Mouse (Mus musculus): Measurements from ENCODE around the gene Osbpl6. TPM values are rescaled to one million over a fixed set of nuclear protein-coding genes. Genes with fewer than 3 reads are reported as not detected.

Osbpl6 gene
- polyA plus RNA-seq, 1 experiment from 2014 or later = 6.8 TPM

DNA sequence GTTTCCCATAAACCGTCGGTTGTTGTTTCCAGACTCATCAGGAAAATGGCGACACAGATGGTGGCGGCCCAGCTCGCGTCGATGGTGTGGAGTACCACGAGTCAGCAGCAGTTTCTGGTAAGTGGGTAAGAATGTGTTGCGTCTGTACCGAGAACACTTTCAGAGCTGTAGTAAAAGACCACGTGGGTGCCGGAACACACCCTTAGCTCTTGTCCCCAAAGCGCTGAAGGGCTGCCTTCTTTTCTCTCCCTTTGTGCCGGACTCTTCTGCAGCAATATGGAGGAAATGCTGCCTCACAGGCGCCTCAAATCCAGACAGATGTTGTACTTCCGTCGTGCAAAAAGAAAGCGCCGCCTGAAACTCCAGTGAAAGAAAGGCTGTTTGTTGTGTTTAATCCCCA is 27.7 kb upstream of the Osbpl6 start:
- Histone ChIP-seq H3K4me3 (no peak overlapping the region), H3K9me3 (replicated peaks) (no peaks in the 10 kb centered on the region), H3K9ac (no peak overlapping the region), H3K27ac (ENCODE audit: poor library complexity, severe bottlenecking) (no peak overlapping the region), H3K27me3 (replicated peaks) (no peaks in the 10 kb centered on the region), H3K4me2 (no peak overlapping the region), H3K4me1 (replicated peaks) (no peaks in the 10 kb centered on the region), H3K36me3 (peaks cover 76% of the 10 kb centered on the region)
- 94% methylated on average over 19 of the region's 19 CpGs for WGBS
- ATAC-seq (ENCODE audit: insufficient number of reproducible peaks, low FRiP score) = no peak

DNA sequence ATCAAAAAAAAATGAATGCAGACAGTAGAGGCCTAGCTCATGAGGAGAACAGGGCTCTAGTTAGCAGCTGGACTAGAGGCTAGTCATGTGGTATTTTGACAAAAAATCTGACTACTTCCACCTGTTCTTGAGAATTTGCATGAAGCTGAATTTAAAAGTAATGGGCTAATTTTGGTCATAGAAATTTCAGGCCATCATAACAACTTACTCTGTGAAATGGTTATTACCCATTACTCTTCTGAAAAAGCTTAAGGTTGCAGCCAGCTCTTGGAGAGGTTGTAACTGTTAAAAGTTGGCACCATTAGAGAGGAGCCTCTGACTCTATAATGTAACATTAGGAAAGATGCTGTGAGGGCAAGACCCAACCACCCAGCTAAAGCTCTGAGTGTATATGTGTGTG is 19.8 kb upstream of the Osbpl6 start:
- Histone ChIP-seq H3K27ac (ENCODE audit: poor library complexity, severe bottlenecking) (no peak overlapping the region), H3K36me3 (peaks cover 43% of the 10 kb centered on the region), H3K27me3 (replicated peaks) (no peaks in the 10 kb centered on the region), H3K4me3 (no peak overlapping the region), H3K4me1 (replicated peaks) (no peaks in the 10 kb centered on the region), H3K9me3 (replicated peaks) (no peaks in the 10 kb centered on the region), H3K9ac (no peak overlapping the region), H3K4me2 (no peak overlapping the region)
- ATAC-seq (ENCODE audit: insufficient number of reproducible peaks, low FRiP score) = no peak

- Histone ChIP-seq H3K4me2 (no peak overlapping the region), H3K36me3 (no peaks in the 10 kb centered on the region), H3K27me3 (replicated peaks) (peaks cover 14% of the 10 kb centered on the region), H3K27ac (ENCODE audit: poor library complexity, severe bottlenecking) (no peak overlapping the region), H3K4me1 (replicated peaks) (no peaks in the 10 kb centered on the region), H3K9ac (no peak overlapping the region), H3K4me3 (no peak overlapping the region), H3K9me3 (replicated peaks) (no peaks in the 10 kb centered on the region)
- no peak for ATAC-seq (ENCODE audit: insufficient number of reproducible peaks, low FRiP score)
Observed at GRCm38 (mm10) chr2:76400178-76400577, 6.1 kb upstream of the Osbpl6 start.

- ATAC-seq (ENCODE audit: insufficient number of reproducible peaks, low FRiP score) = no peak
- Histone ChIP-seq H3K4me2 (peak overlapping the region; percentile 93), H3K9ac (peak overlapping the region; percentile 76), H3K4me1 (replicated peaks) (peaks cover 4% of the 10 kb centered on the region; the same call in 1 of the 2 replicates), H3K36me3 (no peaks in the 10 kb centered on the region), H3K4me3 (peak overlapping the region; percentile 81), H3K27me3 (replicated peaks) (peaks cover 14% of the 10 kb centered on the region), H3K9me3 (replicated peaks) (no peaks in the 10 kb centered on the region), H3K27ac (ENCODE audit: poor library complexity, severe bottlenecking) (0 out of 2 replicates have a peak overlapping the region, but pooled peaks have one; percentile 2)
- 3% methylated on average over 15 of the region's 15 CpGs for WGBS
Observed at GRCm38 (mm10) chr2:76405596-76406150, 635 bp upstream of the Osbpl6 start.

GRCm38 (mm10) chr2:76406937-76407441 is 681 bp downstream of the Osbpl6 start:
- WGBS = under 1% methylated on average over 48 of the region's 49 CpGs
- Histone ChIP-seq H3K36me3 (no peaks in the 10 kb centered on the region), H3K9ac (peak overlapping the region; percentile 76), H3K4me2 (peak overlapping the region; percentile 93), H3K27ac (ENCODE audit: poor library complexity, severe bottlenecking) (no peak overlapping the region), H3K27me3 (replicated peaks) (peaks cover 13% of the 10 kb centered on the region), H3K4me3 (peak overlapping the region; percentile 81), H3K4me1 (replicated peaks) (peaks cover 4% of the 10 kb centered on the region; the same call in 1 of the 2 replicates), H3K9me3 (replicated peaks) (no peaks in the 10 kb centered on the region)
- ATAC-seq (ENCODE audit: insufficient number of reproducible peaks, low FRiP score) = peak; percentile 47

DNA sequence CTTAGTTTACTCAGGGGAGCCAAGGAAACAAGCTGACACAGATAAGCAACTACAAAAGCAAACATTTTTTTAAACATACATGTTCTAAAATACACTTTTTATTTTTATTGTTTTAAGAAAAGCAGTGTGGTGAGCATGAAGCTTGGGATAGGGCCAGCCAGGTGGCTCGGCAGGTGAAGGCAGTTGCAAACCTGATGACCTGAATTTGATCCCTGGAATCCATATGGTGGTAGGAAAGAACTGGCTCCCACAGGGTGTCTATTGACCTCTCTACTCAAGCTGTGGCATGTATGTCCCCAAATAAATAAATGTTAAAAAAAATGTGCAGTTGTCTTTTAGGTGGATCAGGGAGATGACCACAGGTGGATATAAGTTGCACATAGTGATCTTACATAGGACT is 3.2 kb downstream of the Osbpl6 start:
- peaks cover 8% of the 10 kb centered on the region; the same call in 1 of the 2 replicates for H3K4me1 ChIP-seq (replicated peaks)
- WGBS = 87% methylated on average over 1 of the region's 1 CpGs
- no peak overlapping the region for H3K4me2 ChIP-seq
- no peak overlapping the region for H3K4me3 ChIP-seq
- no peaks in the 10 kb centered on the region; the same call in 1 of the 2 replicates for H3K9me3 ChIP-seq (replicated peaks)
- no peak overlapping the region for H3K9ac ChIP-seq
- no peaks in the 10 kb centered on the region for H3K36me3 ChIP-seq
- H3K27me3 ChIP-seq (replicated peaks) = no peaks in the 10 kb centered on the region; the same call in 1 of the 2 replicates
- ATAC-seq (ENCODE audit: insufficient number of reproducible peaks, low FRiP score) = no peak
- no peak overlapping the region for H3K27ac ChIP-seq (ENCODE audit: poor library complexity, severe bottlenecking)

GRCm38 (mm10) chr2:76409986-76410385 is 3.7 kb downstream of the Osbpl6 start:
- no peak for ATAC-seq (ENCODE audit: insufficient number of reproducible peaks, low FRiP score)
- WGBS = 73% methylated on average over 2 of the region's 2 CpGs
- Histone ChIP-seq H3K9me3 (replicated peaks) (no peaks in the 10 kb centered on the region; the same call in 1 of the 2 replicates), H3K27me3 (replicated peaks) (no peaks in the 10 kb centered on the region), H3K27ac (ENCODE audit: poor library complexity, severe bottlenecking) (no peak overlapping the region), H3K4me3 (no peak overlapping the region), H3K9ac (no peak overlapping the region), H3K4me1 (replicated peaks) (peaks cover 8% of the 10 kb centered on the region; the same call in 1 of the 2 replicates), H3K36me3 (no peaks in the 10 kb centered on the region), H3K4me2 (no peak overlapping the region)

- 73% methylated on average over 2 of the region's 2 CpGs for WGBS
- no peaks in the 10 kb centered on the region for H3K36me3 ChIP-seq
- ATAC-seq (ENCODE audit: insufficient number of reproducible peaks, low FRiP score) = no peak
- no peak overlapping the region for H3K4me3 ChIP-seq
- 0 out of 2 replicates have a peak, but pooled peaks cover 3% of the 10 kb centered on the region for H3K4me1 ChIP-seq (replicated peaks)
- H3K27ac ChIP-seq (ENCODE audit: poor library complexity, severe bottlenecking) = no peak overlapping the region
- no peaks in the 10 kb centered on the region; the same call in 1 of the 2 replicates for H3K9me3 ChIP-seq (replicated peaks)
- H3K4me2 ChIP-seq = no peak overlapping the region
- H3K27me3 ChIP-seq (replicated peaks) = no peaks in the 10 kb centered on the region
- H3K9ac ChIP-seq = no peak overlapping the region
Observed at GRCm38 (mm10) chr2:76412924-76413323, 6.6 kb downstream of the Osbpl6 start.

DNA sequence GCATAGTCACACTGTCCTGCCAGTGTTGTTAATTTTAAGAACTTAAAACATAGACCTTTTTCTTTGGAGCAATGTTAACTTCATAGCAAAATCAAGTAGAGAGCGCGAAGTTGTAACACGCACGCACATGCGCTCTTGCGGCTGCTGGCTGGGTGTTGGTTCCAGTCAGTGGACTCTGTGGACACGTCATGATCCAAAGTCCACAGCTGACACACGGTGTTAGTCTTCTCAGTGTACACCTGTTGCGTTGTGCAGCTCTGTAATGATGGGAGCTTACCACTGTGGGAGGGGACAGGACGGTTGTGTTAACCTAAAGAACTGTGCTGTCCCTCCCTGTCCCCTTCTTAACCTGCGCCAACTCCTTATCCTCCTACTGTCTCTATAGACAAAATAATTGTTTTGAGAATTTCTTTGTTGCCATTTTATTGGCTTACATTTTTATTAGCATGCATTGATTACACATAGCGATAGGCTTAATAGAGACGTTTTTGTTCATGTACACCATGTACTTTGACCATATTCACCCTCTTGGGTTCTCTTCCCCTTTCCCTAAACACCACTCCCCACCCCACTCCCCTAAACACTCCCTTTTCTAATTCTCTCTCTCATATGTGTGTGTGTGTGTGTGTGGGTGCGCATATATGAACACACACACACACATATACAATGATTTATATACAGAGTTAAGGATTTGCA is 11.3 kb downstream of the Osbpl6 start:
- ATAC-seq (ENCODE audit: insufficient number of reproducible peaks, low FRiP score) = no peak
- WGBS = 91% methylated on average over 14 of the region's 14 CpGs
- Histone ChIP-seq H3K27ac (ENCODE audit: poor library complexity, severe bottlenecking) (no peak overlapping the region), H3K9me3 (replicated peaks) (no peaks in the 10 kb centered on the region), H3K9ac (no peak overlapping the region), H3K36me3 (no peaks in the 10 kb centered on the region), H3K4me2 (no peak overlapping the region), H3K4me1 (replicated peaks) (no peaks in the 10 kb centered on the region), H3K4me3 (no peak overlapping the region), H3K27me3 (replicated peaks) (no peaks in the 10 kb centered on the region)

GRCm38 (mm10) chr2:76418142-76418518 is 11.8 kb downstream of the Osbpl6 start:
- WGBS = 85% methylated on average over 3 of the region's 3 CpGs
- Histone ChIP-seq H3K4me1 (replicated peaks) (no peaks in the 10 kb centered on the region), H3K4me2 (no peak overlapping the region), H3K36me3 (no peaks in the 10 kb centered on the region), H3K4me3 (no peak overlapping the region), H3K27ac (ENCODE audit: poor library complexity, severe bottlenecking) (no peak overlapping the region), H3K27me3 (replicated peaks) (no peaks in the 10 kb centered on the region), H3K9me3 (replicated peaks) (no peaks in the 10 kb centered on the region), H3K9ac (no peak overlapping the region)
- ATAC-seq (ENCODE audit: insufficient number of reproducible peaks, low FRiP score) = no peak

GRCm38 (mm10) chr2:76421411-76421924 is 15.2 kb downstream of the Osbpl6 start:
- Histone ChIP-seq H3K9ac (no peak overlapping the region), H3K9me3 (replicated peaks) (no peaks in the 10 kb centered on the region), H3K36me3 (no peaks in the 10 kb centered on the region), H3K27me3 (replicated peaks) (no peaks in the 10 kb centered on the region), H3K27ac (ENCODE audit: poor library complexity, severe bottlenecking) (no peak overlapping the region), H3K4me1 (replicated peaks) (no peaks in the 10 kb centered on the region), H3K4me3 (no peak overlapping the region), H3K4me2 (no peak overlapping the region)
- WGBS = 72% methylated on average over 6 of the region's 6 CpGs
- no peak for ATAC-seq (ENCODE audit: insufficient number of reproducible peaks, low FRiP score)

Measured in heart, embryonic 12.5 days (tissue).